Comparison of ENCODE assay signal across 8 mouse cellular contexts in genomic region chr4:124985671-124986602, GRCm38 (mm10). TPM values are rescaled to one million over a fixed set of nuclear protein-coding genes. Genes with fewer than 3 reads are reported as not detected.
DNase-seq lines count a peak whose midpoint lies in the region; ATAC-seq and TF ChIP-seq lines count a peak whose summit lies in the region.

Gene Rspo1 (plus strand): TSS chr4:124986430.

- TF ChIP-seq POLR2A in brain, embryonic 14.5 days (IDR thresholded peaks at IDR 0.05; ENCODE audit: borderline replicate concordance, extremely low read depth, insufficient read depth, insufficient read length, poor library complexity, severe bottlenecking) = no peak

- ATAC-seq in heart, embryonic 14.5 days (ENCODE audit: insufficient number of reproducible peaks, insufficient read depth, low FRiP score, low read depth) = no peak
- peak; percentile 25 for ATAC-seq in liver, embryonic 11.5 days (replicated peaks; ENCODE audit: low FRiP score)
- no peak for ATAC-seq in neural tube, embryonic 15.5 days (ENCODE audit: low FRiP score)

- H3K27me3 ChIP-seq in heart, embryonic 14.5 days (ENCODE audit: control insufficient read depth, insufficient read depth, low read length) = peaks cover 97% of the 10 kb centered on the region
- peaks cover 88% of the 10 kb centered on the region for H3K27me3 ChIP-seq in liver, embryonic 11.5 days (replicated peaks; ENCODE audit: control insufficient read depth, insufficient read depth, low read length)
- H3K27me3 ChIP-seq in neural tube, embryonic 15.5 days (replicated peaks) = peaks cover 93% of the 10 kb centered on the region

- no peak for TF ChIP-seq CTCF in brain, embryonic 14.5 days (IDR thresholded peaks at IDR 0.05; ENCODE audit: borderline replicate concordance, extremely low read depth, insufficient read depth, insufficient read length)

- H3K9ac ChIP-seq in heart, embryonic 14.5 days (ENCODE audit: low read length) = peak within 1 kb of the TSS; percentile 41
- H3K9ac ChIP-seq in liver, embryonic 11.5 days (ENCODE audit: low read depth, low read length) = no peak within 1 kb of the TSS
- H3K9ac ChIP-seq in neural tube, embryonic 15.5 days (replicated peaks) = peak within 1 kb of the TSS; percentile 10; the same call in 1 of the 2 replicates

- peaks cover 4 to 11% of the 10 kb centered on the region in 2 experiments; a peak in 3 of 4 replicates for H3K4me1 ChIP-seq in heart, embryonic 14.5 days (ENCODE audit: control insufficient read depth in 2 of 2, insufficient read depth in 2 of 2, low read length in 2 of 2)
- peaks cover 6% of the 10 kb centered on the region for H3K4me1 ChIP-seq in liver, embryonic 11.5 days (replicated peaks; ENCODE audit: control insufficient read depth, insufficient read depth, low read length)
- peaks cover 50% of the 10 kb centered on the region for H3K4me1 ChIP-seq in neural tube, embryonic 15.5 days

- WGBS in heart, embryonic 14.5 days = 2% methylated on average over 53 of the region's 62 CpGs
- WGBS in liver, embryonic 11.5 days = 3% methylated on average over 62 of the region's 62 CpGs
- WGBS in neural tube, embryonic 15.5 days = 1% methylated on average over 42 of the region's 62 CpGs

- no peaks in the 10 kb centered on the region for H3K36me3 ChIP-seq in heart, embryonic 14.5 days (ENCODE audit: control insufficient read depth, insufficient read depth, low read length)
- no peaks in the 10 kb centered on the region for H3K36me3 ChIP-seq in liver, embryonic 11.5 days (ENCODE audit: control insufficient read depth, insufficient read depth, low read length)
- H3K36me3 ChIP-seq in neural tube, embryonic 15.5 days = no peaks in the 10 kb centered on the region

- no peak within 1 kb of the TSS for H3K27ac ChIP-seq in heart, embryonic 14.5 days (replicated peaks in 1 of 2; ENCODE audit: control insufficient read depth in 1 of 2, insufficient read depth in 1 of 2, low read depth in 2 of 2, low read length in 2 of 2)
- H3K27ac ChIP-seq in liver, embryonic 11.5 days (ENCODE audit: low read depth, low read length) = no peak within 1 kb of the TSS
- no peak within 1 kb of the TSS for H3K27ac ChIP-seq in neural tube, embryonic 15.5 days (replicated peaks)

- peak; percentile 60 for DNase-seq in kidney, postnatal 10 days
- DNase-seq in kidney, adult 18-20 months = no peak
- peak; percentile 29 for DNase-seq in brain, embryonic 14.5 days (ENCODE audit: low read depth)
- no peak for DNase-seq in liver, embryonic 11.5 days (ENCODE audit: low spot score)
- DNase-seq in spleen, postnatal 10 days (ENCODE audit: low spot score in 2 of 2) = no peak
- no peak for DNase-seq in layer of hippocampus, adult 9-10 months (ENCODE audit: low spot score)

- H3K9me3 ChIP-seq in heart, embryonic 14.5 days (ENCODE audit: control insufficient read depth, low read length) = no peaks in the 10 kb centered on the region
- H3K9me3 ChIP-seq in liver, embryonic 11.5 days (ENCODE audit: control insufficient read depth, low read length) = no peaks in the 10 kb centered on the region
- no peaks in the 10 kb centered on the region for H3K9me3 ChIP-seq in neural tube, embryonic 15.5 days (replicated peaks)

- H3K4me3 ChIP-seq in heart, embryonic 14.5 days (ENCODE audit: control insufficient read depth in 1 of 2, insufficient read depth in 1 of 2, low read depth in 1 of 2, low read length in 2 of 2) = peak within 1 kb of the TSS; percentile 34 to 42
- peak within 1 kb of the TSS; percentile 50 for H3K4me3 ChIP-seq in liver, embryonic 11.5 days (ENCODE audit: low read depth, low read length)
- H3K4me3 ChIP-seq in neural tube, embryonic 15.5 days (replicated peaks) = peak within 1 kb of the TSS; percentile 38

- peak within 1 kb of the TSS; percentile 62 for H3K4me2 ChIP-seq in heart, embryonic 14.5 days (ENCODE audit: low read length)
- H3K4me2 ChIP-seq in liver, embryonic 11.5 days = peak within 1 kb of the TSS; percentile 63
- H3K4me2 ChIP-seq in neural tube, embryonic 15.5 days = peak within 1 kb of the TSS; percentile 59

RNA-seq across cellular contexts. Expression of gene Rspo1, which starts in this region (rescaled TPM):
- polyA plus RNA-seq in brain, embryonic 14.5 days (2012; rRNA removed) = 5.1 and 6.3 TPM in 2 replicates
- polyA plus RNA-seq in heart, embryonic 14.5 days (2014; fragmentation: Nextera tagmentation; extraction: Ambion mirVana) = 8.3 and 9.5 TPM in 2 replicates
- polyA plus RNA-seq in liver, embryonic 11.5 days (2014; fragmentation: Nextera tagmentation; extraction: Ambion mirVana) = 4.9 and 5.2 TPM in 2 replicates
- 1.2 and 2.8 TPM in 2 replicates for polyA plus RNA-seq in neural tube, embryonic 15.5 days (2015; fragmentation: Nextera tagmentation; extraction: Ambion mirVana)

Comparison
In these comparisons a context has a peak if more than half of its experiments do, and no peak if none do; other contexts are left out.
1. DNase-seq: peak in kidney, postnatal 10 days (single experiment) and brain, embryonic 14.5 days (single experiment); none in kidney, adult 18-20 months (single experiment), liver, embryonic 11.5 days (single experiment), spleen, postnatal 10 days (0 of 2) and layer of hippocampus, adult 9-10 months (single experiment).
2. Peak in every context shown above with its lines, with median percentiles within 50 percentile points of each other: H3K4me2 ChIP-seq and H3K4me3 ChIP-seq.